Mouse (Mus musculus): Measurements from ENCODE around the gene Nmnat3.

The Nmnat3 gene

GRCm38 (mm10) chr9:98311316-98311965, 24.2 kb downstream of the Nmnat3 start:
- DNase-seq (ENCODE audit: low read depth, low spot score): no peak

GRCm38 (mm10) chr9:98312622-98313374, 25.6 kb downstream of the Nmnat3 start:
- DNase-seq (ENCODE audit: low read depth, low spot score): no peak

GRCm38 (mm10) chr9:98313587-98313986, 26.4 kb downstream of the Nmnat3 start:
- no peak for DNase-seq (ENCODE audit: low read depth, low spot score)

GRCm38 (mm10) chr9:98314059-98314650, 26.9 kb downstream of the Nmnat3 start:
- no peak for DNase-seq (ENCODE audit: low read depth, low spot score)

GRCm38 (mm10) chr9:98317897-98318296, 30.7 kb downstream of the Nmnat3 start:
- DNase-seq (ENCODE audit: low read depth, low spot score): no peak

- DNase-seq (ENCODE audit: low read depth, low spot score): no peak
Observed at GRCm38 (mm10) chr9:98318875-98319274, 31.6 kb downstream of the Nmnat3 start.

GRCm38 (mm10) chr9:98320785-98321184, 33.5 kb downstream of the Nmnat3 start:
- no peak for DNase-seq (ENCODE audit: low read depth, low spot score)

- no peak for DNase-seq (ENCODE audit: low read depth, low spot score)
Observed at GRCm38 (mm10) chr9:98326088-98326487, 38.9 kb downstream of the Nmnat3 start.

GRCm38 (mm10) chr9:98328415-98329176, 41.4 kb downstream of the Nmnat3 start:
- DNase-seq (ENCODE audit: low read depth, low spot score): no peak

- DNase-seq (ENCODE audit: low read depth, low spot score): no peak
Observed at GRCm38 (mm10) chr9:98329274-98330105, 42.3 kb downstream of the Nmnat3 start.

GRCm38 (mm10) chr9:98333219-98333754, 46.1 kb downstream of the Nmnat3 start:
- no peak for DNase-seq (ENCODE audit: low read depth, low spot score)

- DNase-seq (ENCODE audit: low read depth, low spot score): no peak
Observed at GRCm38 (mm10) chr9:98337881-98338769, 50.9 kb downstream of the Nmnat3 start.

GRCm38 (mm10) chr9:98339971-98340370, 52.7 kb downstream of the Nmnat3 start:
- DNase-seq (ENCODE audit: low read depth, low spot score): no peak

- no peak for DNase-seq (ENCODE audit: low read depth, low spot score)
Observed at GRCm38 (mm10) chr9:98340427-98340826, 53.2 kb downstream of the Nmnat3 start.

- DNase-seq (ENCODE audit: low read depth, low spot score): no peak
Observed at GRCm38 (mm10) chr9:98345840-98346239, 58.6 kb downstream of the Nmnat3 start.

- DNase-seq (ENCODE audit: low read depth, low spot score): no peak
Observed at GRCm38 (mm10) chr9:98346240-98346639, 59.0 kb downstream of the Nmnat3 start.

GRCm38 (mm10) chr9:98347021-98347420, 59.8 kb downstream of the Nmnat3 start:
- no peak for DNase-seq (ENCODE audit: low read depth, low spot score)

- no peak for DNase-seq (ENCODE audit: low read depth, low spot score)
Observed at GRCm38 (mm10) chr9:98350318-98351144, 63.3 kb downstream of the Nmnat3 start.

GRCm38 (mm10) chr9:98352332-98352731, 65.1 kb downstream of the Nmnat3 start:
- no peak for DNase-seq (ENCODE audit: low read depth, low spot score)
